ENCODE assay signal across 9 mouse cellular contexts in the genomic region with DNA sequence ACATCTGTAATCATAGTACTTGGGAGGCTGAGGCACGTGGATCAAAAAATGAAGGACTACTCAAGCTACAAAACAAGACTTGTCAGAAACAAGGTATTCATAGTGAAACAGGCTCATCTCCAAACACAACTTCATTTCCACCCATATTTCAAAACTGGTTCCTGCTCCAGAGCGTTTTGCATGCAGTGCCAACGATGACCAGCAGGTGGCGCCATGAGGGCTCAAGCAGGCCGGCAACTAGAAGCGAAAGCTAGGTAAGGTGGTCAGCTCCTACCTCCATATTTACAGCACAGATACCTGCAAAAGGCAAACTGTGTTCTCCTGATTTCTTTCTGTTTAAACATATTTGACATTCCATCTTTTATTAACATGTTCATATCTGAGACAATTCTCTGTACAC. TPM values are rescaled to one million over a fixed set of nuclear protein-coding genes. Genes with fewer than 3 reads are reported as not detected.
DNase-seq lines count a peak whose midpoint lies in the region; ATAC-seq and TF ChIP-seq lines count a peak whose summit lies in the region.
"Had no signal": no experiment of that assay in that cellular context is flagged by ENCODE, and none has a peak within 500 bp of the region (broad histone marks: within the 10 kb centered on the region; RNA-seq: fewer than 3 reads in every experiment).

No protein-coding gene starts in this region.

- no peaks in the 10 kb centered on the region for H3K36me3 ChIP-seq in liver, embryonic 12.5 days
- H3K36me3 ChIP-seq in kidney, adult 2 months (ENCODE audit: control insufficient read depth, insufficient read depth, low read length) = no peaks in the 10 kb centered on the region
- H3K36me3 ChIP-seq in limb, embryonic 14.5 days (ENCODE audit: control insufficient read depth, insufficient read depth, low read length) = no peaks in the 10 kb centered on the region

- WGBS in liver, embryonic 12.5 days (ENCODE audit: insufficient replicate concordance) = 5% methylated on average over 6 of the region's 6 CpGs
- 6% methylated on average over 6 of the region's 6 CpGs for WGBS in kidney, adult 2 months
- WGBS in limb, embryonic 14.5 days = 6% methylated on average over 6 of the region's 6 CpGs

- TF ChIP-seq POLR2A in kidney, adult 2 months (IDR thresholded peaks at IDR 0.05; ENCODE audit: low read depth, low read length) = no peak
- no peak for TF ChIP-seq POLR2A in limb, embryonic 14.5 days (IDR thresholded peaks at IDR 0.05; ENCODE audit: borderline replicate concordance, extremely low read depth, insufficient read depth, insufficient read length)

- H3K4me2 ChIP-seq in liver, embryonic 12.5 days = no peak overlapping the region
- H3K4me2 ChIP-seq in limb, embryonic 14.5 days (replicated peaks; ENCODE audit: low read depth, low read length, severe bottlenecking) = no peak overlapping the region

- H3K4me3 ChIP-seq in liver, embryonic 12.5 days = no peak overlapping the region
- H3K4me3 ChIP-seq in kidney, adult 2 months (ENCODE audit: insufficient read depth, low read depth, low read length) = no peak overlapping the region
- no peak overlapping the region for H3K4me3 ChIP-seq in limb, embryonic 14.5 days (replicated peaks; ENCODE audit: low read length)
- H3K4me3 ChIP-seq: erythroblast, embryonic 14.5 days had no signal

- peak; percentile 97 for TF ChIP-seq CTCF in kidney, adult 2 months (conservative IDR thresholded peaks at IDR 0.05; ENCODE audit: insufficient read depth, insufficient read length, low read depth, low read length)

- H3K27me3 ChIP-seq in liver, embryonic 12.5 days (replicated peaks) = 0 out of 2 replicates have a peak, but pooled peaks cover 4% of the 10 kb centered on the region
- H3K27me3 ChIP-seq in kidney, adult 2 months (replicated peaks; ENCODE audit: control insufficient read depth, insufficient read depth, low read length) = no peaks in the 10 kb centered on the region
- H3K27me3 ChIP-seq in limb, embryonic 14.5 days (ENCODE audit: control insufficient read depth, insufficient read depth, low read length) = no peaks in the 10 kb centered on the region

- no peaks in the 10 kb centered on the region for H3K4me1 ChIP-seq in liver, embryonic 12.5 days
- 0 out of 2 replicates have a peak, but pooled peaks cover 4% of the 10 kb centered on the region for H3K4me1 ChIP-seq in kidney, adult 2 months (ENCODE audit: control insufficient read depth, insufficient read depth, low read length)
- H3K4me1 ChIP-seq in limb, embryonic 14.5 days (ENCODE audit: control insufficient read depth, insufficient read depth, low read length) = no peaks in the 10 kb centered on the region

- ATAC-seq in liver, embryonic 12.5 days = no peak
- ATAC-seq in limb, embryonic 14.5 days (ENCODE audit: low FRiP score, low read depth) = no peak

- H3K9me3 ChIP-seq in liver, embryonic 12.5 days (replicated peaks) = no peaks in the 10 kb centered on the region
- H3K9me3 ChIP-seq in limb, embryonic 14.5 days (ENCODE audit: control insufficient read depth, low read length) = no peaks in the 10 kb centered on the region

- no peak overlapping the region for H3K9ac ChIP-seq in liver, embryonic 12.5 days
- no peak overlapping the region for H3K9ac ChIP-seq in limb, embryonic 14.5 days (ENCODE audit: low read depth, low read length, severe bottlenecking)

- DNase-seq in liver = peak; percentile 83
- peak; percentile 48 for DNase-seq in c-Kit-positive CD71-positive TER-119-negative erythroid progenitor cells, embryonic 14.5 days (ENCODE audit: low read depth)
- peak; percentile 75 for DNase-seq in forelimb bud, embryonic 11.5 days (ENCODE audit: low read depth, low spot score)
- DNase-seq in kidney, adult 2 months = peak; percentile 82
- peak; percentile 27 for DNase-seq in limb, embryonic 14.5 days (ENCODE audit: low spot score)
- DNase-seq in ovary, postnatal 10 days (ENCODE audit: low spot score) = peak; percentile 81
- DNase-seq in thymus, postnatal 10 days (ENCODE audit: low spot score in 2 of 2) = peak; percentile 50 to 87

- H3K27ac ChIP-seq in liver, embryonic 12.5 days = no peak overlapping the region
- no peak overlapping the region for H3K27ac ChIP-seq in kidney, adult 2 months (ENCODE audit: insufficient read depth, low read depth, low read length)
- no peak overlapping the region for H3K27ac ChIP-seq in limb, embryonic 14.5 days (replicated peaks; ENCODE audit: low read depth, low read length)

RNA-seq across cellular contexts. Expression of a gene that starts 22.9 kb away (rescaled TPM):
- 10.7 and 11.7 TPM in 2 replicates for polyA plus RNA-seq in liver, embryonic 12.5 days (2016; fragmentation: Nextera tagmentation; extraction: Ambion mirVana)
- polyA plus RNA-seq in kidney, adult 2 months (2012; rRNA removed) = 18.4 and 19.0 TPM in 2 replicates
- 43.9 and 51.2 TPM in 2 replicates for polyA plus RNA-seq in limb, embryonic 14.5 days (2012; rRNA removed)
- polyA plus RNA-seq in limb, embryonic 14.5 days (2014; fragmentation: Nextera tagmentation; extraction: Ambion mirVana) = 17.9 and 19.3 TPM in 2 replicates

RNA-seq across cellular contexts. Expression of a gene that starts 48.4 kb away (rescaled TPM):
- polyA plus RNA-seq in liver, embryonic 12.5 days (2016; fragmentation: Nextera tagmentation; extraction: Ambion mirVana) = not detected in 2 replicates
- polyA plus RNA-seq in kidney, adult 2 months (2012; rRNA removed) = 0.11 and 0.19 TPM in 2 replicates
- 0.23 and 0.26 TPM in 2 replicates for polyA plus RNA-seq in limb, embryonic 14.5 days (2012; rRNA removed)
- polyA plus RNA-seq in limb, embryonic 14.5 days (2014; fragmentation: Nextera tagmentation; extraction: Ambion mirVana) = not detected in 2 replicates
- polyA plus RNA-seq: erythroblast, embryonic 14.5 days had no signal

Comparison
In these comparisons a context has a peak if more than half of its experiments do, and no peak if none do; other contexts are left out.
1. DNase-seq: peak in every context shown above with its lines; median percentile 83 in liver; 82 in kidney, adult 2 months; 81 in ovary, postnatal 10 days; 75 in forelimb bud, embryonic 11.5 days; 68 in thymus, postnatal 10 days; 48 in c-Kit-positive CD71-positive TER-119-negative erythroid progenitor cells, embryonic 14.5 days; 27 in limb, embryonic 14.5 days.